Mouse (Mus musculus) kidney, embryonic 15.5 days (tissue): ENCODE data around the gene Rnf10. TPM values are rescaled to one million over a fixed set of nuclear protein-coding genes. Genes with fewer than 3 reads are reported as not detected.

Source experiments
- ATAC-seq: fragments of 200-750 bp; cut with Nextera tagmentation; replicated peaks from 2 replicates; pipeline ENCODE4 v1.8.0; 2017; ENCODE audit warnings: moderate TSS enrichment; ENCODE audit not compliant: low FRiP score
- H3K27ac ChIP-seq: fragments of 300-500 bp; sonication (generic); 2 replicates; pipeline ENCODE4 v1.5.1; 2015; ENCODE audit warnings: mild to moderate bottlenecking, inconsistent platforms
- H3K27me3 ChIP-seq: fragments of 300-500 bp; sonication (generic); 2 replicates; pipeline ENCODE4 v1.6.1; 2015; ENCODE audit warnings: inconsistent platforms
- H3K36me3 ChIP-seq: fragments of 300-500 bp; sonication (generic); 2 replicates; pipeline ENCODE4 v1.6.1; 2015; ENCODE audit warnings: inconsistent platforms
- H3K4me1 ChIP-seq: fragments of 300-500 bp; sonication (generic); 2 replicates; pipeline ENCODE4 v1.6.1; 2015; ENCODE audit warnings: inconsistent platforms
- H3K4me2 ChIP-seq: fragments of 300-500 bp; sonication (generic); 2 replicates; pipeline ENCODE4 v1.6.1; 2015; ENCODE audit warnings: moderate library complexity, mild to moderate bottlenecking, inconsistent platforms
- H3K4me3 ChIP-seq: fragments of 300-500 bp; sonication (generic); replicated peaks from 2 replicates; pipeline ENCODE4 v1.5.1; 2015; ENCODE audit warnings: mild to moderate bottlenecking, inconsistent platforms
- H3K9ac ChIP-seq: fragments of 300-500 bp; sonication (generic); 2 replicates; pipeline ENCODE4 v1.6.1; 2015; ENCODE audit warnings: mild to moderate bottlenecking, inconsistent platforms
- H3K9me3 ChIP-seq: fragments of 300-500 bp; sonication (generic); replicated peaks from 2 replicates; pipeline ENCODE4 v1.6.1; 2016; ENCODE audit warnings: inconsistent platforms
- WGBS: fragments of 180-500 bp; shearing (Covaris S2); methylation state at CpG from one replicate; pipeline ENCODE4 v1.1.7; 2015; ENCODE audit warnings: mixed read lengths; 5-methylcytosine and 5-hydroxymethylcytosine counted together
- polyA plus RNA-seq: library from polyadenylated mRNA; unstranded; fragments of >200 nt; fragmentation: Nextera tagmentation; extraction: Ambion mirVana; gene quantifications from 2 replicates; pipeline ENCODE4 v1.2.1, GENCODE M21; 2015

Rnf10 gene
- polyA plus RNA-seq, 1 experiment from 2014 or later = 142 TPM

GRCm38 (mm10) chr5:115256909-115257546, 15.7 kb downstream of the Rnf10 start:
- Histone ChIP-seq H3K4me3 (no peak overlapping the region), H3K4me2 (no peak overlapping the region), H3K9me3 (no peaks in the 10 kb centered on the region), H3K4me1 (no peaks in the 10 kb centered on the region), H3K27me3 (no peaks in the 10 kb centered on the region), H3K27ac (no peak overlapping the region), H3K36me3 (peaks cover 66% of the 10 kb centered on the region), H3K9ac (no peak overlapping the region)
- 90% methylated on average over 10 of the region's 10 CpGs for WGBS
- ATAC-seq = no peak

GRCm38 (mm10) chr5:115255472-115255871, 17.2 kb downstream of the Rnf10 start:
- H3K9me3 ChIP-seq = no peaks in the 10 kb centered on the region
- H3K4me2 ChIP-seq = no peak overlapping the region
- H3K36me3 ChIP-seq = peaks cover 73% of the 10 kb centered on the region
- no peak overlapping the region for H3K4me3 ChIP-seq
- no peak overlapping the region for H3K9ac ChIP-seq
- H3K4me1 ChIP-seq = no peaks in the 10 kb centered on the region
- H3K27me3 ChIP-seq = no peaks in the 10 kb centered on the region
- ATAC-seq = no peak
- WGBS = 87% methylated on average over 1 of the region's 1 CpGs
- no peak overlapping the region for H3K27ac ChIP-seq

- no peaks in the 10 kb centered on the region for H3K9me3 ChIP-seq
- ATAC-seq = no peak
- no peak overlapping the region for H3K4me2 ChIP-seq
- H3K4me3 ChIP-seq = no peak overlapping the region
- no peak overlapping the region for H3K27ac ChIP-seq
- WGBS = 81% methylated on average over 11 of the region's 11 CpGs
- H3K9ac ChIP-seq = no peak overlapping the region
- H3K36me3 ChIP-seq = peaks cover 56% of the 10 kb centered on the region
- peaks cover 23% of the 10 kb centered on the region for H3K4me1 ChIP-seq
- no peaks in the 10 kb centered on the region for H3K27me3 ChIP-seq
Measured at GRCm38 (mm10) chr5:115240191-115240590, 32.5 kb downstream of the Rnf10 start.

GRCm38 (mm10) chr5:115238729-115239195, 33.9 kb downstream of the Rnf10 start:
- Histone ChIP-seq H3K36me3 (peaks cover 42% of the 10 kb centered on the region), H3K27ac (no peak overlapping the region), H3K4me3 (peak overlapping the region; percentile 82), H3K4me2 (peak overlapping the region; percentile 88), H3K4me1 (peaks cover 26% of the 10 kb centered on the region), H3K9ac (peak overlapping the region; percentile 70), H3K27me3 (peaks cover 5% of the 10 kb centered on the region), H3K9me3 (no peaks in the 10 kb centered on the region)
- no peak for ATAC-seq
- 6% methylated on average over 11 of the region's 11 CpGs for WGBS

GRCm38 (mm10) chr5:115237803-115238728, 34.6 kb downstream of the Rnf10 start:
- under 1% methylated on average over 88 of the region's 88 CpGs for WGBS
- Histone ChIP-seq H3K4me1 (peaks cover 26% of the 10 kb centered on the region), H3K4me2 (peak overlapping the region; percentile 88), H3K36me3 (peaks cover 35% of the 10 kb centered on the region), H3K27me3 (peaks cover 8% of the 10 kb centered on the region), H3K9me3 (no peaks in the 10 kb centered on the region), H3K27ac (peak overlapping the region; percentile 70), H3K4me3 (peak overlapping the region; percentile 82), H3K9ac (peak overlapping the region; percentile 70)
- peak; percentile 87 for ATAC-seq

- ATAC-seq = peak; percentile 66
- peaks cover 23% of the 10 kb centered on the region for H3K27me3 ChIP-seq
- peak within 1 kb of the TSS; percentile 55 for H3K4me3 ChIP-seq
- WGBS = 2% methylated on average over 21 of the region's 21 CpGs
- peaks cover 38% of the 10 kb centered on the region for H3K4me1 ChIP-seq
- no peaks in the 10 kb centered on the region for H3K9me3 ChIP-seq
- H3K9ac ChIP-seq = peak within 1 kb of the TSS; percentile 55
- peak within 1 kb of the TSS; percentile 91 for H3K4me2 ChIP-seq
- peak within 1 kb of the TSS; percentile 38 for H3K27ac ChIP-seq
- peaks cover 13% of the 10 kb centered on the region for H3K36me3 ChIP-seq
Measured at GRCm38 (mm10) chr5:115235786-115236263, 36.9 kb downstream of the Rnf10 start, which contains the start of gene Pop5. TSS of gene Pop5 (plus strand) at chr5:115235836.

GRCm38 (mm10) chr5:115235323-115235771, 37.4 kb downstream of the Rnf10 start:
- ATAC-seq = peak; percentile 46; the same call in 1 of the 2 replicates
- Histone ChIP-seq H3K4me3 (peak overlapping the region; percentile 55), H3K9me3 (no peaks in the 10 kb centered on the region), H3K4me2 (peak overlapping the region; percentile 91), H3K4me1 (peaks cover 38% of the 10 kb centered on the region), H3K27me3 (peaks cover 23% of the 10 kb centered on the region), H3K9ac (peak overlapping the region; percentile 55), H3K36me3 (peaks cover 8% of the 10 kb centered on the region), H3K27ac (peak overlapping the region; percentile 38)
- under 1% methylated on average over 44 of the region's 45 CpGs for WGBS

GRCm38 (mm10) chr5:115234519-115234918, 38.2 kb downstream of the Rnf10 start:
- H3K9ac ChIP-seq = no peak overlapping the region
- peaks cover 23% of the 10 kb centered on the region for H3K27me3 ChIP-seq
- H3K4me1 ChIP-seq = peaks cover 38% of the 10 kb centered on the region
- no peak for ATAC-seq
- H3K9me3 ChIP-seq = no peaks in the 10 kb centered on the region
- H3K36me3 ChIP-seq = no peaks in the 10 kb centered on the region
- WGBS = 61% methylated on average over 6 of the region's 6 CpGs
- no peak overlapping the region for H3K4me3 ChIP-seq
- H3K4me2 ChIP-seq = no peak overlapping the region
- H3K27ac ChIP-seq = no peak overlapping the region

- Histone ChIP-seq H3K36me3 (no peaks in the 10 kb centered on the region), H3K4me1 (peaks cover 27% of the 10 kb centered on the region), H3K27ac (no peak overlapping the region), H3K9ac (no peak overlapping the region), H3K4me2 (no peak overlapping the region), H3K4me3 (no peak overlapping the region), H3K9me3 (no peaks in the 10 kb centered on the region), H3K27me3 (peaks cover 23% of the 10 kb centered on the region)
- 89% methylated on average over 14 of the region's 14 CpGs for whole genome bisulfite sequencing
- no peak for ATAC-seq
Measured at GRCm38 (mm10) chr5:115233031-115233780, 39.5 kb downstream of the Rnf10 start.

- Histone ChIP-seq H3K36me3 (no peaks in the 10 kb centered on the region), H3K4me3 (no peak overlapping the region), H3K9ac (no peak overlapping the region), H3K27me3 (peaks cover 23% of the 10 kb centered on the region), H3K4me2 (no peak overlapping the region), H3K27ac (no peak overlapping the region), H3K4me1 (peaks cover 27% of the 10 kb centered on the region), H3K9me3 (no peaks in the 10 kb centered on the region)
- 41% methylated on average over 6 of the region's 6 CpGs for WGBS
- ATAC-seq = no peak
Measured at GRCm38 (mm10) chr5:115232516-115232915, 40.2 kb downstream of the Rnf10 start.

- Histone ChIP-seq H3K9me3 (no peaks in the 10 kb centered on the region), H3K4me3 (peak overlapping the region; percentile 9; the same call in 1 of the 2 replicates), H3K27me3 (peaks cover 23% of the 10 kb centered on the region), H3K27ac (no peak overlapping the region), H3K9ac (no peak overlapping the region), H3K4me1 (peaks cover 27% of the 10 kb centered on the region), H3K4me2 (peak overlapping the region; percentile 39), H3K36me3 (no peaks in the 10 kb centered on the region)
- ATAC-seq = no peak
- WGBS = 20% methylated on average over 16 of the region's 16 CpGs
Measured at GRCm38 (mm10) chr5:115231552-115232120, 41.1 kb downstream of the Rnf10 start.
